Mouse (Mus musculus) small intestine, adult 10 weeks (tissue): ENCODE data around the gene Tas2r134. TPM values are rescaled to one million over a fixed set of nuclear protein-coding genes. Genes with fewer than 3 reads are reported as not detected.

Experiments used
- polyA plus RNA-seq: library from polyadenylated mRNA; stranded (reverse); fragments of 350-450 nt; fragmentation: Illumina TruSeq; extraction: RNeasy Lipid Tissue Mini Kit (QIAGEN cat#74804); gene quantifications from one replicate; pipeline ENCODE4 v1.2.3, GENCODE M21; 2014; ENCODE audit warnings: low replicate concordance

Gene Tas2r134
- not detected for polyA plus RNA-seq

DNA sequence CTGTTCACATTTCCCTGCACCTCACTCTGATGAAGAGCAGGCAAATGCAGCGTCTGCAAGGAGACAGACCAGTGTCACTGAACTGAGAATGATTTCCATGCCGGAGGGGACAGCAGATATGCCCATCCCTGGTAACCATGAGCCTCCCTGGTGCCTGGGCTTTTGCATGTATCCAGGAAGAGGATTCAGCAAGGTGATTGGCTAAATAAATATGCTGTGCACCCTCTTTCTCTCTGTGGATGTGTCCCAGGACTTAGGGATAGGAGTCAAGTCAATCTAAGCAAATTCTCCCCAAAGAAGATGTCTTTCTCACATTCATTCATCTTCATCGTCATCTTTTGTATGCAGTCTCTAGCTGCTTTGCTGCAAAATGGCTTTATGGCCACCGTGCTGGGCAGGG, at the start of gene Tas2r134:
Gene Tas2r134 (plus strand): TSS at position 301 of the 400 bp plus-strand sequence.

